Mouse (Mus musculus): ENCODE measurements at regions not wholly inside any gene's neighbourhood (a gene's known extent, or its start where the extent isn't known, plus 50 kb on each side); places are given as distances from the start of the nearest gene placed in this dataset.
"Not testable (repeated sequence)": the region's sequence is repeated elsewhere in the genome, so short reads cannot be mapped to it uniquely, and the experiment has no call there.

GRCm38 (mm10) chr10:120284785-120285184 is 57.9 kb downstream of the Llph start:
- TF ChIP-seq CTCF (IDR thresholded peaks at IDR 0.05; ENCODE audit: low read depth): no peak
- no peaks in the 10 kb centered on the region for H3K27me3 ChIP-seq (ENCODE audit: insufficient read depth, low read length)
- no peaks in the 10 kb centered on the region for H3K4me1 ChIP-seq (replicated peaks; ENCODE audit: insufficient read depth, low read length)
- no peak overlapping the region for H3K27ac ChIP-seq
- H3K36me3 ChIP-seq (ENCODE audit: insufficient read depth, low read length): no peaks in the 10 kb centered on the region
- ATAC-seq (replicated peaks; ENCODE audit: low FRiP score, low read depth): no peak
- no peak overlapping the region for H3K4me3 ChIP-seq (replicated peaks; ENCODE audit: low read depth, low read length)
- DNase-seq (ENCODE audit: low spot score): no peak
- 70% methylated on average over 6 of the region's 6 CpGs for WGBS
- no peak overlapping the region for H3K4me2 ChIP-seq (ENCODE audit: low read length)
- no peak overlapping the region for H3K9ac ChIP-seq (ENCODE audit: low read depth, low read length)
- H3K9me3 ChIP-seq (replicated peaks; ENCODE audit: low read length): no peaks in the 10 kb centered on the region

- no peak for TF ChIP-seq CTCF (IDR thresholded peaks at IDR 0.05; ENCODE audit: low read depth)
- no peak for DNase-seq (ENCODE audit: low spot score)
- Histone ChIP-seq H3K27ac (no peak overlapping the region), H3K4me2 (ENCODE audit: low read length) (no peak overlapping the region), H3K36me3 (ENCODE audit: insufficient read depth, low read length) (no peaks in the 10 kb centered on the region), H3K4me1 (replicated peaks; ENCODE audit: insufficient read depth, low read length) (no peaks in the 10 kb centered on the region), H3K9me3 (replicated peaks; ENCODE audit: low read length) (no peaks in the 10 kb centered on the region), H3K4me3 (replicated peaks; ENCODE audit: low read depth, low read length) (no peak overlapping the region), H3K9ac (ENCODE audit: low read depth, low read length) (no peak overlapping the region), H3K27me3 (ENCODE audit: insufficient read depth, low read length) (no peaks in the 10 kb centered on the region)
- no peak for ATAC-seq (replicated peaks; ENCODE audit: low FRiP score, low read depth)
- WGBS: 95% methylated on average over 3 of the region's 3 CpGs
Measured at GRCm38 (mm10) chr10:120291912-120292311, 65.0 kb downstream of the Llph start.

- H3K27ac ChIP-seq; H3K9me3 ChIP-seq (replicated peaks; ENCODE audit: low read length); ATAC-seq (replicated peaks; ENCODE audit: low FRiP score, low read depth); H3K4me2 ChIP-seq (ENCODE audit: low read length); H3K4me3 ChIP-seq (replicated peaks; ENCODE audit: low read depth, low read length); H3K9ac ChIP-seq (ENCODE audit: low read depth, low read length); DNase-seq (ENCODE audit: low spot score); H3K4me1 ChIP-seq (replicated peaks; ENCODE audit: insufficient read depth, low read length); H3K36me3 ChIP-seq (ENCODE audit: insufficient read depth, low read length); H3K27me3 ChIP-seq (ENCODE audit: insufficient read depth, low read length): not testable (repeated sequence)
- 94% methylated on average over 13 of the region's 13 CpGs for WGBS
Measured at GRCm38 (mm10) chr10:120293381-120293780, 66.5 kb downstream of the Llph start.

- Histone ChIP-seq H3K36me3 (ENCODE audit: insufficient read depth, low read length) (no peaks in the 10 kb centered on the region), H3K9me3 (replicated peaks; ENCODE audit: low read length) (no peaks in the 10 kb centered on the region), H3K27me3 (ENCODE audit: insufficient read depth, low read length) (no peaks in the 10 kb centered on the region), H3K4me2 (ENCODE audit: low read length) (peak overlapping the region; percentile 21; the same call in 1 of the 2 replicates), H3K4me1 (replicated peaks; ENCODE audit: insufficient read depth, low read length) (no peaks in the 10 kb centered on the region), H3K27ac (no peak overlapping the region), H3K9ac (ENCODE audit: low read depth, low read length) (no peak overlapping the region), H3K4me3 (replicated peaks; ENCODE audit: low read depth, low read length) (no peak overlapping the region)
- WGBS: 37% methylated on average over 9 of the region's 9 CpGs
- DNase-seq (ENCODE audit: low spot score) (peak; percentile 39), ATAC-seq (replicated peaks; ENCODE audit: low FRiP score, low read depth) (no peak)
- TF ChIP-seq CTCF (IDR thresholded peaks at IDR 0.05; ENCODE audit: low read depth): no peak
Measured at GRCm38 (mm10) chr10:120294487-120294886, 67.6 kb downstream of the Llph start.

GRCm38 (mm10) chr10:120297311-120297710 is 70.4 kb downstream of the Llph start:
- H3K4me1 ChIP-seq (replicated peaks; ENCODE audit: insufficient read depth, low read length): no peaks in the 10 kb centered on the region
- H3K4me3 ChIP-seq (replicated peaks; ENCODE audit: low read depth, low read length): no peak overlapping the region
- H3K27me3 ChIP-seq (ENCODE audit: insufficient read depth, low read length): no peaks in the 10 kb centered on the region
- no peak for TF ChIP-seq CTCF (IDR thresholded peaks at IDR 0.05; ENCODE audit: low read depth)
- no peak for ATAC-seq (replicated peaks; ENCODE audit: low FRiP score, low read depth)
- no peak overlapping the region for H3K9ac ChIP-seq (ENCODE audit: low read depth, low read length)
- no peak overlapping the region for H3K27ac ChIP-seq
- H3K36me3 ChIP-seq (ENCODE audit: insufficient read depth, low read length): no peaks in the 10 kb centered on the region
- H3K9me3 ChIP-seq (replicated peaks; ENCODE audit: low read length): no peaks in the 10 kb centered on the region
- no peak overlapping the region for H3K4me2 ChIP-seq (ENCODE audit: low read length)
- no peak for DNase-seq (ENCODE audit: low spot score)

GRCm38 (mm10) chr10:120298293-120298927 is 71.5 kb downstream of the Llph start:
- 67% methylated on average over 14 of the region's 14 CpGs for WGBS
- Histone ChIP-seq H3K4me3 (replicated peaks; ENCODE audit: low read depth, low read length) (no peak overlapping the region), H3K9ac (ENCODE audit: low read depth, low read length) (no peak overlapping the region), H3K27me3 (ENCODE audit: insufficient read depth, low read length) (no peaks in the 10 kb centered on the region), H3K36me3 (ENCODE audit: insufficient read depth, low read length) (no peaks in the 10 kb centered on the region), H3K4me1 (replicated peaks; ENCODE audit: insufficient read depth, low read length) (no peaks in the 10 kb centered on the region), H3K9me3 (replicated peaks; ENCODE audit: low read length) (no peaks in the 10 kb centered on the region), H3K27ac (no peak overlapping the region), H3K4me2 (ENCODE audit: low read length) (no peak overlapping the region)
- TF ChIP-seq CTCF (IDR thresholded peaks at IDR 0.05; ENCODE audit: low read depth): peak; percentile 66
- ATAC-seq (replicated peaks; ENCODE audit: low FRiP score, low read depth) (0 out of 2 replicates have a peak, but pooled peaks have one; percentile 59), DNase-seq (ENCODE audit: low spot score) (peak; percentile 65)

GRCm38 (mm10) chr10:120306010-120306409 is 79.1 kb downstream of the Llph start:
- TF ChIP-seq CTCF (IDR thresholded peaks at IDR 0.05; ENCODE audit: low read depth): peak; percentile 81
- Histone ChIP-seq H3K4me1 (replicated peaks; ENCODE audit: insufficient read depth, low read length) (no peaks in the 10 kb centered on the region), H3K27me3 (ENCODE audit: insufficient read depth, low read length) (no peaks in the 10 kb centered on the region), H3K4me2 (ENCODE audit: low read length) (no peak overlapping the region), H3K27ac (no peak overlapping the region), H3K4me3 (replicated peaks; ENCODE audit: low read depth, low read length) (no peak overlapping the region), H3K36me3 (ENCODE audit: insufficient read depth, low read length) (no peaks in the 10 kb centered on the region), H3K9ac (ENCODE audit: low read depth, low read length) (no peak overlapping the region), H3K9me3 (replicated peaks; ENCODE audit: low read length) (no peaks in the 10 kb centered on the region)
- ATAC-seq (replicated peaks; ENCODE audit: low FRiP score, low read depth): no peak
- DNase-seq (ENCODE audit: low spot score): peak; percentile 70
- 32% methylated on average over 5 of the region's 5 CpGs for WGBS

All from kidney, postnatal 0 days (tissue).